Mouse (Mus musculus): Measurements from ENCODE around the gene Slc30a1. TPM values are rescaled to one million over a fixed set of nuclear protein-coding genes. Genes with fewer than 3 reads are reported as not detected.

Gene Slc30a1
- 2.5 and 3.4 TPM in 2 replicates for polyA plus RNA-seq (2014; fragmentation: Nextera tagmentation; extraction: Ambion mirVana)

- ATAC-seq (ENCODE audit: low read depth) = peak; percentile 99
- peaks cover 21% of the 10 kb centered on the region for H3K36me3 ChIP-seq (ENCODE audit: control insufficient read depth, insufficient read depth, low read length)
- peak within 1 kb of the TSS; percentile 88 for H3K27ac ChIP-seq (replicated peaks; ENCODE audit: low read depth, low read length)
These were observed at the start of gene Slc30a1 for GRCm38 (mm10) chr1:191906571-191907430. Gene Slc30a1, plus strand, starts transcription at chr1:191906767.

GRCm38 (mm10) chr1:191856886-191857651, 49.5 kb upstream of the Slc30a1 start:
- ATAC-seq (ENCODE audit: low read depth) = no peak
- no peak overlapping the region for H3K9ac ChIP-seq (ENCODE audit: low read depth, low read length)
- no peaks in the 10 kb centered on the region for H3K4me1 ChIP-seq (ENCODE audit: control insufficient read depth, insufficient read depth, low read length)
- no peak for DNase-seq (ENCODE audit: low spot score)
- H3K9me3 ChIP-seq (ENCODE audit: control insufficient read depth, low read length) = no peaks in the 10 kb centered on the region
- no peak overlapping the region for H3K4me3 ChIP-seq (ENCODE audit: low read depth, low read length)
- no peaks in the 10 kb centered on the region for H3K27me3 ChIP-seq (replicated peaks; ENCODE audit: control insufficient read depth, insufficient read depth, low read length)
- H3K27ac ChIP-seq (replicated peaks; ENCODE audit: low read depth, low read length) = no peak overlapping the region
- 66% methylated on average over 5 of the region's 5 CpGs for WGBS
- no peaks in the 10 kb centered on the region for H3K36me3 ChIP-seq (ENCODE audit: control insufficient read depth, insufficient read depth, low read length)
- H3K4me2 ChIP-seq (ENCODE audit: low read depth, low read length) = no peak overlapping the region

More at GRCm38 (mm10) chr1:191906571-191907430, at the start of gene Slc30a1:
- H3K4me3 ChIP-seq (ENCODE audit: low read depth, low read length) = peak within 1 kb of the TSS; percentile 97
- DNase-seq (ENCODE audit: low spot score) = peak; percentile 98
- peak within 1 kb of the TSS; percentile 94 for H3K4me2 ChIP-seq (ENCODE audit: low read depth, low read length)
- 0% methylated on average over 37 of the region's 104 CpGs for WGBS
- peaks cover 30% of the 10 kb centered on the region for H3K4me1 ChIP-seq (ENCODE audit: control insufficient read depth, insufficient read depth, low read length)
- H3K9ac ChIP-seq (ENCODE audit: low read depth, low read length) = peak within 1 kb of the TSS; percentile 85
- H3K9me3 ChIP-seq (ENCODE audit: control insufficient read depth, low read length) = no peaks in the 10 kb centered on the region
- no peaks in the 10 kb centered on the region for H3K27me3 ChIP-seq (replicated peaks; ENCODE audit: control insufficient read depth, insufficient read depth, low read length)

DNA sequence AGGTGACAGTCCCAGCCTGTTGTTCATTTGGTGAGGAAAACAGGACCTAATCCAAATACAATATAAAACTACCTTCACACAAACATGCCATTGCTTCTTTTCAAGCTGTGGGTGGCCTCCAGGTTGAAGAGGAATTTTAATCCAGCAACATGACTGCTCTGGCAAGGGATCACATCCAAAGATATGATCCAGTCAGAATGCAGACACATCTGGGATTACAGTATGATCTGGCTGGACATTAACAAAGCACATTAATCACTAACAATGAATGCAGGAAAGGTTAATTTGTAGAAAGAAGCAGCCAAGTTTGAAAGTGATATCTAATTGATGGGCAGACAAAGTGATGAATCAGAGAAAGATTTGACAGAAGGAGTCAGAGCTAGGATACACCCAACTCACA, 48.4 kb upstream of the Slc30a1 start:
- Histone ChIP-seq H3K4me3 (ENCODE audit: low read depth, low read length) (no peak overlapping the region), H3K27me3 (replicated peaks; ENCODE audit: control insufficient read depth, insufficient read depth, low read length) (no peaks in the 10 kb centered on the region), H3K9me3 (ENCODE audit: control insufficient read depth, low read length) (no peaks in the 10 kb centered on the region), H3K9ac (ENCODE audit: low read depth, low read length) (no peak overlapping the region), H3K27ac (replicated peaks; ENCODE audit: low read depth, low read length) (no peak overlapping the region), H3K36me3 (ENCODE audit: control insufficient read depth, insufficient read depth, low read length) (no peaks in the 10 kb centered on the region), H3K4me1 (ENCODE audit: control insufficient read depth, insufficient read depth, low read length) (no peaks in the 10 kb centered on the region), H3K4me2 (ENCODE audit: low read depth, low read length) (no peak overlapping the region)
- ATAC-seq (ENCODE audit: low read depth) = no peak
- DNase-seq (ENCODE audit: low spot score) = no peak

GRCm38 (mm10) chr1:191859847-191860246, 46.7 kb upstream of the Slc30a1 start:
- Histone ChIP-seq H3K36me3 (ENCODE audit: control insufficient read depth, insufficient read depth, low read length) (no peaks in the 10 kb centered on the region), H3K9ac (ENCODE audit: low read depth, low read length) (no peak overlapping the region), H3K27me3 (replicated peaks; ENCODE audit: control insufficient read depth, insufficient read depth, low read length) (no peaks in the 10 kb centered on the region), H3K9me3 (ENCODE audit: control insufficient read depth, low read length) (no peaks in the 10 kb centered on the region), H3K4me3 (ENCODE audit: low read depth, low read length) (no peak overlapping the region), H3K4me2 (ENCODE audit: low read depth, low read length) (no peak overlapping the region), H3K4me1 (ENCODE audit: control insufficient read depth, insufficient read depth, low read length) (no peaks in the 10 kb centered on the region), H3K27ac (replicated peaks; ENCODE audit: low read depth, low read length) (no peak overlapping the region)
- ATAC-seq (ENCODE audit: low read depth) = no peak
- no peak for DNase-seq (ENCODE audit: low spot score)
- WGBS = 65% methylated on average over 3 of the region's 3 CpGs

DNA sequence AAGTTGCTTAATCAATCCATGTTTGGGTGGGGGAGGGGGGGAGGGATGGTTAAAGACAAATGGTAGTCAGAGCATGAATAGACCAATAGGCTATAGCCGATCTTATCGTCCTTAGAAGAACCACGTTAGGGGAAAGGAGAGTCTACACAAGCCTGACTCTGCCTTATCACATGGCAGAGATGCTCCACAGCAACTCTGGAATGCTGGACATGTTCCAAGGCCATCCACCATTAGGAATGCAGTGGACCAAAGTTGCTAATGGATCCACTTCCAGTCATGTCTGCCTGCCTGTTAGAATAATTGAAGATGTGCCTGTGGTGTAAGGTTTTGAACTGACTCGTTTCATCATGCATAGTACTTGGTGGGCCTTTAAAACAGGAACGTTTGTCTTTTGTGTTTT, 45.3 kb upstream of the Slc30a1 start:
- H3K4me3 ChIP-seq (ENCODE audit: low read depth, low read length) = no peak overlapping the region
- WGBS = 84% methylated on average over 5 of the region's 5 CpGs
- no peak for ATAC-seq (ENCODE audit: low read depth)

DNA sequence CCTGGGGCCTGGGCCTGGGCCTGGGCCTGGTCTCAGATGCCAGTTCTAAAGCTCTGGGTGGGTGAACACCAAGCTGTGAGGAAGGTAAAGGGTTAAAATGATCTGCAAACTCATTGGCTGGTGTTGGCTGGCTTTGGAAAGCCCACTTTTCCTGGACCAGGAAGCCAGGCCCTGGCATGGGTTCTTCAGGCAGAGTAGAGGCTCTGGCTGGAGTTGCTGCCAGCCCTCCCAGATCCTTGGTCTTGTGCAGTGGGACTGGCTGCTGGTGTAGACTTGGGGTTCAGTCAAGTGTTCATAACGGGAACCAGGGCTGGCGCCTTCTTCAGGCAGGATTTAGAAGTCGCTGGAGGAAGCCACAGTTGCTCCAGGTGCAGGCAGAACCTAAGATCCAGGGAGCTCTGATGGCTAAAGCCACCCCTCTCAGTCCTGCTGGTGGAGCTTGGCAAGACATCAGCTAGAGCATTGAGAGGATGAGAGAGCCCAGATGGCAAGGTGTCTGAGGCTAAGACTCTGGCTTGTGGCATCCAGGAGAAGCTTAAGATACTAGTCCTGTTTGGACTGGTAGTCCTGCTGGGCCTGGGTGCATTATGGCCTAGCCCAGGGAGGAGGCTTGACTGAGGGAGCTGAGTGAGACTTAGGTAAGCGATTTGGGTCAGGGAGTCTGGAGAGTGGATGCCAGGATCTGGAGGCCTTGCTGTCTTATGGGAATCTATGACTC, 42.6 kb upstream of the Slc30a1 start:
- Histone ChIP-seq H3K4me2 (ENCODE audit: low read depth, low read length) (no peak overlapping the region), H3K36me3 (ENCODE audit: control insufficient read depth, insufficient read depth, low read length) (no peaks in the 10 kb centered on the region), H3K27ac (replicated peaks; ENCODE audit: low read depth, low read length) (no peak overlapping the region), H3K9ac (ENCODE audit: low read depth, low read length) (no peak overlapping the region), H3K4me3 (ENCODE audit: low read depth, low read length) (no peak overlapping the region), H3K4me1 (ENCODE audit: control insufficient read depth, insufficient read depth, low read length) (no peaks in the 10 kb centered on the region), H3K27me3 (replicated peaks; ENCODE audit: control insufficient read depth, insufficient read depth, low read length) (no peaks in the 10 kb centered on the region), H3K9me3 (ENCODE audit: control insufficient read depth, low read length) (no peaks in the 10 kb centered on the region)
- DNase-seq (ENCODE audit: low spot score) (no peak), ATAC-seq (ENCODE audit: low read depth) (no peak)
- WGBS = 83% methylated on average over 4 of the region's 4 CpGs

More for the DNA sequence above, 45.3 kb upstream of the Slc30a1 start:
- Histone ChIP-seq H3K9me3 (ENCODE audit: control insufficient read depth, low read length) (no peaks in the 10 kb centered on the region), H3K9ac (ENCODE audit: low read depth, low read length) (no peak overlapping the region), H3K27me3 (replicated peaks; ENCODE audit: control insufficient read depth, insufficient read depth, low read length) (no peaks in the 10 kb centered on the region), H3K4me2 (ENCODE audit: low read depth, low read length) (no peak overlapping the region), H3K27ac (replicated peaks; ENCODE audit: low read depth, low read length) (no peak overlapping the region), H3K4me1 (ENCODE audit: control insufficient read depth, insufficient read depth, low read length) (no peaks in the 10 kb centered on the region), H3K36me3 (ENCODE audit: control insufficient read depth, insufficient read depth, low read length) (no peaks in the 10 kb centered on the region)
- no peak for DNase-seq (ENCODE audit: low spot score)

DNA sequence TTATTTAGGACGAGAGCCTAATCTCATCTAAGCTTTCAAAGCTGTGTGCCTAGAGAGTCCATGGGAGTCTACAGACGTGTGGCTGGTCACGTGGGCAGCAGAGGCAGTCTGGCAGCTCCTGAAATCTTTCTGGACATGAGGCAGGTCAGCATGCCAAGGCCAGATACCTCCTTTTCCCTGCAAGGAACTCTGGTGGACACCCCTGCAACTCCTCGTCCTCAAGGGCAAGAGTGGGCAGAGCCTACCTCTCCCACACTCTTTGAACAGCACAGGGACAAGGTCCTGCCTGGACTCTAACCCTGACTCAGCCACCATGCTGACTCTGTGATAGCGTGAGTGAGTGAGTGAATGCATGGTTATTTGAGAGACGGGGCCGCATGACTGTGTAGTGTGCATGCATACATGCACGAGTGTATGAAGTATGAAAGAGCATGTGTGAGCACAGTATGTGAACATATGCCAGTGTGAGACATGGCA, 42.0 kb upstream of the Slc30a1 start:
- Histone ChIP-seq H3K4me3 (ENCODE audit: low read depth, low read length) (no peak overlapping the region), H3K36me3 (ENCODE audit: control insufficient read depth, insufficient read depth, low read length) (no peaks in the 10 kb centered on the region), H3K9ac (ENCODE audit: low read depth, low read length) (no peak overlapping the region), H3K27me3 (replicated peaks; ENCODE audit: control insufficient read depth, insufficient read depth, low read length) (no peaks in the 10 kb centered on the region), H3K4me1 (ENCODE audit: control insufficient read depth, insufficient read depth, low read length) (no peaks in the 10 kb centered on the region), H3K27ac (replicated peaks; ENCODE audit: low read depth, low read length) (no peak overlapping the region), H3K4me2 (ENCODE audit: low read depth, low read length) (no peak overlapping the region), H3K9me3 (ENCODE audit: control insufficient read depth, low read length) (no peaks in the 10 kb centered on the region)
- ATAC-seq (ENCODE audit: low read depth) (no peak), DNase-seq (ENCODE audit: low spot score) (no peak)
- 79% methylated on average over 8 of the region's 8 CpGs for WGBS

GRCm38 (mm10) chr1:191872076-191872710, 34.4 kb upstream of the Slc30a1 start:
- H3K36me3 ChIP-seq (ENCODE audit: control insufficient read depth, insufficient read depth, low read length) = no peaks in the 10 kb centered on the region
- no peaks in the 10 kb centered on the region for H3K4me1 ChIP-seq (ENCODE audit: control insufficient read depth, insufficient read depth, low read length)
- no peak for DNase-seq (ENCODE audit: low spot score)
- H3K27ac ChIP-seq (replicated peaks; ENCODE audit: low read depth, low read length) = no peak overlapping the region
- no peak overlapping the region for H3K4me3 ChIP-seq (ENCODE audit: low read depth, low read length)
- no peaks in the 10 kb centered on the region for H3K27me3 ChIP-seq (replicated peaks; ENCODE audit: control insufficient read depth, insufficient read depth, low read length)
- WGBS = 77% methylated on average over 6 of the region's 6 CpGs
- H3K9ac ChIP-seq (ENCODE audit: low read depth, low read length) = no peak overlapping the region
- H3K4me2 ChIP-seq (ENCODE audit: low read depth, low read length) = no peak overlapping the region
- H3K9me3 ChIP-seq (ENCODE audit: control insufficient read depth, low read length) = no peaks in the 10 kb centered on the region
- ATAC-seq (ENCODE audit: low read depth) = no peak
